Mouse (Mus musculus): ENCODE measurements around the gene Gm28043.
"Not testable (repeated sequence)": the region's sequence is repeated elsewhere in the genome, so short reads cannot be mapped to it uniquely, and the experiment has no call there.

Gene Gm28043

GRCm38 (mm10) chr17:29614115-29615023 lies at the start of gene Gm28043, which contains the start of gene Rnf8:
Gene Gm28043 (plus strand): TSS chr17:29614876.
Gene Rnf8 (plus strand): TSS chr17:29614790.
- peak; percentile 97 for DNase-seq (ENCODE audit: low spot score)

- DNase-seq (ENCODE audit: low spot score): no peak
Observed at GRCm38 (mm10) chr17:29565521-29565920, 49.2 kb upstream of the Gm28043 start.

GRCm38 (mm10) chr17:29568435-29568834 lies 46.2 kb upstream of the Gm28043 start:
- DNase-seq (ENCODE audit: low spot score): no peak

- no peak for DNase-seq (ENCODE audit: low spot score)
Observed at GRCm38 (mm10) chr17:29569831-29570230, 44.8 kb upstream of the Gm28043 start.

GRCm38 (mm10) chr17:29579579-29580126 lies 35.0 kb upstream of the Gm28043 start:
- no peak for DNase-seq (ENCODE audit: low spot score)

- no peak for DNase-seq (ENCODE audit: low spot score)
Observed at GRCm38 (mm10) chr17:29583569-29583968, 31.1 kb upstream of the Gm28043 start.

- no peak for DNase-seq (ENCODE audit: low spot score)
Observed at GRCm38 (mm10) chr17:29584306-29584705, 30.4 kb upstream of the Gm28043 start.

- no peak for DNase-seq (ENCODE audit: low spot score)
Observed at GRCm38 (mm10) chr17:29584737-29585136, 29.9 kb upstream of the Gm28043 start.

- DNase-seq (ENCODE audit: low spot score): no peak
Observed at GRCm38 (mm10) chr17:29585446-29585845, 29.2 kb upstream of the Gm28043 start.

GRCm38 (mm10) chr17:29586921-29587320 lies 27.8 kb upstream of the Gm28043 start:
- no peak for DNase-seq (ENCODE audit: low spot score)

- DNase-seq (ENCODE audit: low spot score): peak; percentile 31
Observed at GRCm38 (mm10) chr17:29589221-29589898, 25.3 kb upstream of the Gm28043 start.

GRCm38 (mm10) chr17:29595891-29596770 lies 18.5 kb upstream of the Gm28043 start:
- no peak for DNase-seq (ENCODE audit: low spot score)

GRCm38 (mm10) chr17:29596771-29597132 lies 17.9 kb upstream of the Gm28043 start:
- no peak for DNase-seq (ENCODE audit: low spot score)

- no peak for DNase-seq (ENCODE audit: low spot score)
Observed at GRCm38 (mm10) chr17:29599051-29599450, 15.6 kb upstream of the Gm28043 start.

- no peak for DNase-seq (ENCODE audit: low spot score)
Observed at GRCm38 (mm10) chr17:29599537-29599936, 15.1 kb upstream of the Gm28043 start.

GRCm38 (mm10) chr17:29601391-29601790 lies 13.3 kb upstream of the Gm28043 start:
- no peak for DNase-seq (ENCODE audit: low spot score)

GRCm38 (mm10) chr17:29603283-29603682 lies 11.4 kb upstream of the Gm28043 start:
- peak; percentile 88 for DNase-seq (ENCODE audit: low spot score)

- not testable (repeated sequence) for DNase-seq (ENCODE audit: low spot score)
Observed at GRCm38 (mm10) chr17:29613453-29613852, 1.2 kb upstream of the Gm28043 start.

- peak; percentile 53 for DNase-seq (ENCODE audit: low spot score)
Observed at GRCm38 (mm10) chr17:29615024-29615551, 412 bp downstream of the Gm28043 start.

GRCm38 (mm10) chr17:29615616-29616015 lies 940 bp downstream of the Gm28043 start:
- no peak for DNase-seq (ENCODE audit: low spot score)

- no peak for DNase-seq (ENCODE audit: low spot score)
Observed at GRCm38 (mm10) chr17:29619231-29619630, 4.6 kb downstream of the Gm28043 start.

GRCm38 (mm10) chr17:29623488-29623887 lies 8.8 kb downstream of the Gm28043 start:
- DNase-seq (ENCODE audit: low spot score): no peak

All from embryo, embryonic 10.5 days (tissue).